Mouse (Mus musculus) liver, embryonic 16.5 days (tissue): ENCODE measurements around the gene Rbms2. TPM values are rescaled to one million over a fixed set of nuclear protein-coding genes. Genes with fewer than 3 reads are reported as not detected.
"Not testable (repeated sequence)": the region's sequence is repeated elsewhere in the genome, so short reads cannot be mapped to it uniquely, and the experiment has no call there.

Source experiments
- ATAC-seq: fragments of 200-750 bp; cut with Nextera tagmentation; 2 replicates; pipeline ENCODE4 v1.8.0; 2017; ENCODE audit warnings: low read depth, mild to moderate bottlenecking, moderate number of reproducible peaks, moderate library complexity
- H3K27ac ChIP-seq: fragments of 300-500 bp; sonication (generic); 2 replicates; pipeline ENCODE4 v1.5.1; 2014; ENCODE audit warnings: mild to moderate bottlenecking, low read length
- H3K27me3 ChIP-seq: fragments of 300-500 bp; sonication (generic); 2 replicates; pipeline ENCODE4 v1.6.1; 2014; ENCODE audit warnings: low read depth, low read length, mixed read lengths; ENCODE audit not compliant: control insufficient read depth, insufficient read depth
- H3K36me3 ChIP-seq: fragments of 300-500 bp; sonication (generic); 2 replicates; pipeline ENCODE4 v1.6.1; 2014; ENCODE audit warnings: mild to moderate bottlenecking; ENCODE audit not compliant: control insufficient read depth, insufficient read depth
- H3K4me1 ChIP-seq: fragments of 300-500 bp; sonication (generic); 2 replicates; pipeline ENCODE4 v1.6.1; 2014; ENCODE audit warnings: low read depth, low read length, mixed read lengths; ENCODE audit not compliant: control insufficient read depth
- H3K4me2 ChIP-seq: fragments of 300-500 bp; sonication (generic); 2 replicates; pipeline ENCODE4 v1.6.1; 2014; ENCODE audit warnings: low read depth, low read length, mixed read lengths
- H3K4me3 ChIP-seq: fragments of 300-500 bp; sonication (generic); 2 replicates; pipeline ENCODE4 v1.5.1; 2014; ENCODE audit warnings: low read depth, mild to moderate bottlenecking, low read length
- H3K9ac ChIP-seq: fragments of 300-500 bp; sonication (generic); 2 replicates; pipeline ENCODE4 v1.6.1; 2014; ENCODE audit warnings: low read depth, low read length
- H3K9me3 ChIP-seq: fragments of 300-500 bp; sonication (generic); replicated peaks from 2 replicates; pipeline ENCODE4 v1.6.1; 2016; ENCODE audit warnings: low read length; ENCODE audit not compliant: control insufficient read depth
- WGBS: fragments of 180-500 bp; shearing (Covaris S2); extraction: QIAGEN DNeasy Blood & Tissue Kit; methylation state at CpG from one replicate; pipeline ENCODE4 v1.1.7; 2014; ENCODE audit not compliant: insufficient replicate concordance; 5-methylcytosine and 5-hydroxymethylcytosine counted together
- polyA plus RNA-seq: library from polyadenylated mRNA; unstranded; fragments of >200 nt; fragmentation: Nextera tagmentation; extraction: Ambion mirVana; gene quantifications from 2 replicates; pipeline ENCODE4 v1.2.1, GENCODE M21; 2015

The Rbms2 gene
- polyA plus RNA-seq, 1 experiment from 2014 or later, result 7.3 TPM

- Histone ChIP-seq H3K9ac (peak within 1 kb of the TSS; percentile 93), H3K36me3 (peaks cover 35% of the 10 kb centered on the region), H3K9me3 (no peaks in the 10 kb centered on the region), H3K27ac (peak within 1 kb of the TSS; percentile 98), H3K4me3 (peak within 1 kb of the TSS; percentile 85), H3K4me1 (peaks cover 51% of the 10 kb centered on the region), H3K27me3 (no peaks in the 10 kb centered on the region), H3K4me2 (peak within 1 kb of the TSS; percentile 82)
- peak; percentile 58 for ATAC-seq
- WGBS, result under 1% methylated on average over 20 of the region's 20 CpGs
Measured at GRCm38 (mm10) chr10:128091564-128092505, 88.3 kb downstream of the Rbms2 start, which contains the start of gene Baz2a. TSS of gene Baz2a (plus strand) at chr10:128091577.

GRCm38 (mm10) chr10:128090651-128091563 is 89.2 kb downstream of the Rbms2 start:
- Histone ChIP-seq H3K36me3 (peaks cover 44% of the 10 kb centered on the region), H3K4me2 (peak overlapping the region; percentile 82), H3K9me3 (no peaks in the 10 kb centered on the region), H3K27me3 (no peaks in the 10 kb centered on the region), H3K9ac (peak overlapping the region; percentile 93), H3K4me3 (peak overlapping the region; percentile 85), H3K27ac (peak overlapping the region; percentile 98), H3K4me1 (peaks cover 48% of the 10 kb centered on the region)
- 4% methylated on average over 14 of the region's 14 CpGs for WGBS
- peak; percentile 80 for ATAC-seq

GRCm38 (mm10) chr10:128089842-128090241 is 90.3 kb downstream of the Rbms2 start:
- no peak overlapping the region for H3K9ac ChIP-seq
- no peak overlapping the region for H3K4me2 ChIP-seq
- H3K9me3 ChIP-seq, result no peaks in the 10 kb centered on the region
- peaks cover 43% of the 10 kb centered on the region for H3K4me1 ChIP-seq
- no peak for ATAC-seq
- 14% methylated on average over 5 of the region's 5 CpGs for WGBS
- H3K4me3 ChIP-seq, result no peak overlapping the region
- no peaks in the 10 kb centered on the region for H3K27me3 ChIP-seq
- peaks cover 54% of the 10 kb centered on the region for H3K36me3 ChIP-seq
- H3K27ac ChIP-seq, result 0 out of 2 replicates have a peak overlapping the region, but pooled peaks have one; percentile 12

- no peaks in the 10 kb centered on the region for H3K9me3 ChIP-seq
- peaks cover 34% of the 10 kb centered on the region for H3K4me1 ChIP-seq
- peaks cover 56% of the 10 kb centered on the region for H3K36me3 ChIP-seq
- H3K4me2 ChIP-seq, result no peak overlapping the region
- WGBS, result 84% methylated on average over 5 of the region's 5 CpGs
- H3K27me3 ChIP-seq, result no peaks in the 10 kb centered on the region
- no peak overlapping the region for H3K4me3 ChIP-seq
- no peak for ATAC-seq
- H3K27ac ChIP-seq, result no peak overlapping the region
- H3K9ac ChIP-seq, result no peak overlapping the region
Measured at GRCm38 (mm10) chr10:128088181-128088580, 91.9 kb downstream of the Rbms2 start.

- 72% methylated on average over 2 of the region's 2 CpGs for WGBS
- H3K4me1 ChIP-seq, result peaks cover 37% of the 10 kb centered on the region
- not testable (repeated sequence) for H3K9me3 ChIP-seq, H3K4me2 ChIP-seq, ATAC-seq, H3K27ac ChIP-seq, H3K27me3 ChIP-seq, H3K4me3 ChIP-seq, H3K9ac ChIP-seq
- peaks cover 56% of the 10 kb centered on the region for H3K36me3 ChIP-seq
Measured at GRCm38 (mm10) chr10:128087216-128087615, 92.9 kb downstream of the Rbms2 start.

GRCm38 (mm10) chr10:128086391-128086790 is 93.7 kb downstream of the Rbms2 start:
- H3K27ac ChIP-seq, result no peak overlapping the region
- H3K27me3 ChIP-seq, result no peaks in the 10 kb centered on the region
- WGBS, result 72% methylated on average over 6 of the region's 6 CpGs
- no peak overlapping the region for H3K4me3 ChIP-seq
- no peak overlapping the region for H3K9ac ChIP-seq
- H3K4me2 ChIP-seq, result no peak overlapping the region
- peaks cover 56% of the 10 kb centered on the region for H3K36me3 ChIP-seq
- ATAC-seq, result no peak
- no peaks in the 10 kb centered on the region for H3K9me3 ChIP-seq
- peaks cover 36% of the 10 kb centered on the region for H3K4me1 ChIP-seq

GRCm38 (mm10) chr10:128084160-128084559 is 95.9 kb downstream of the Rbms2 start:
- WGBS, result 0% methylated on average over 3 of the region's 3 CpGs
- no peak for ATAC-seq
- Histone ChIP-seq H3K9me3 (no peaks in the 10 kb centered on the region), H3K27me3 (no peaks in the 10 kb centered on the region), H3K36me3 (peaks cover 44% of the 10 kb centered on the region), H3K4me3 (peak overlapping the region; percentile 92), H3K27ac (peak overlapping the region; percentile 86), H3K4me1 (peaks cover 24% of the 10 kb centered on the region), H3K9ac (peak overlapping the region; percentile 93), H3K4me2 (peak overlapping the region; percentile 83)

- Histone ChIP-seq H3K36me3 (peaks cover 39% of the 10 kb centered on the region), H3K9me3 (no peaks in the 10 kb centered on the region), H3K27ac (peak overlapping the region; percentile 86), H3K9ac (peak overlapping the region; percentile 93), H3K4me3 (peak overlapping the region; percentile 92), H3K4me1 (peaks cover 24% of the 10 kb centered on the region), H3K27me3 (no peaks in the 10 kb centered on the region), H3K4me2 (peak overlapping the region; percentile 83)
- WGBS, result 0% methylated on average over 22 of the region's 22 CpGs
- ATAC-seq, result no peak; the same call in 1 of the 2 replicates
Measured at GRCm38 (mm10) chr10:128083688-128084087, 96.4 kb downstream of the Rbms2 start.
